Mouse (Mus musculus) embryonic facial prominence, embryonic 15.5 days (tissue): ENCODE measurements at regions not wholly inside any gene's neighbourhood (a gene's known extent, or its start where the extent isn't known, plus 50 kb on each side); places are given as distances from the start of the nearest gene placed in this dataset.

ENCODE experiments used
- ATAC-seq: fragments of 200-750 bp; cut with Nextera tagmentation; 2 replicates; pipeline ENCODE4 v1.8.0; 2017; ENCODE audit warnings: low read depth, moderate TSS enrichment; ENCODE audit not compliant: insufficient number of reproducible peaks, low FRiP score, low TSS enrichment
- H3K27ac ChIP-seq: fragments of 300-500 bp; sonication (generic); replicated peaks from 2 replicates; pipeline ENCODE4 v1.5.1; 2015; ENCODE audit warnings: mild to moderate bottlenecking, inconsistent platforms
- H3K27me3 ChIP-seq: fragments of 300-500 bp; sonication (generic); 2 replicates; pipeline ENCODE4 v1.6.1; 2015; ENCODE audit warnings: inconsistent platforms
- H3K36me3 ChIP-seq: fragments of 300-500 bp; sonication (generic); 2 replicates; pipeline ENCODE4 v1.6.1; 2015; ENCODE audit warnings: mild to moderate bottlenecking, inconsistent platforms
- H3K4me1 ChIP-seq: fragments of 300-500 bp; sonication (generic); 2 replicates; pipeline ENCODE4 v1.6.1; 2015; ENCODE audit warnings: inconsistent platforms
- H3K4me2 ChIP-seq: fragments of 300-500 bp; sonication (generic); replicated peaks from 2 replicates; pipeline ENCODE4 v1.6.1; 2015; ENCODE audit warnings: mild to moderate bottlenecking, inconsistent platforms
- H3K4me3 ChIP-seq: fragments of 300-500 bp; sonication (generic); replicated peaks from 2 replicates; pipeline ENCODE4 v1.5.1; 2015; ENCODE audit warnings: mild to moderate bottlenecking, inconsistent platforms
- H3K9ac ChIP-seq: fragments of 300-500 bp; sonication (generic); 2 replicates; pipeline ENCODE4 v1.6.1; 2015; ENCODE audit warnings: inconsistent platforms
- H3K9me3 ChIP-seq: fragments of 300-500 bp; sonication (generic); replicated peaks from 2 replicates; pipeline ENCODE4 v1.6.1; 2016; ENCODE audit warnings: inconsistent platforms
- WGBS: fragments of 180-500 bp; shearing (Covaris S2); methylation state at CpG from one replicate; pipeline ENCODE4 v1.1.7; 2015; 5-methylcytosine and 5-hydroxymethylcytosine counted together

GRCm38 (mm10) chr2:12761461-12761860, 162.4 kb upstream of the Pter start:
- no peaks in the 10 kb centered on the region for H3K4me1 ChIP-seq
- no peak for ATAC-seq
- no peak overlapping the region for H3K4me2 ChIP-seq
- no peak overlapping the region for H3K27ac ChIP-seq
- no peak overlapping the region for H3K4me3 ChIP-seq
- H3K9ac ChIP-seq: no peak overlapping the region
- WGBS: 76% methylated on average over 3 of the region's 3 CpGs
- H3K36me3 ChIP-seq: no peaks in the 10 kb centered on the region
- H3K27me3 ChIP-seq: no peaks in the 10 kb centered on the region
- H3K9me3 ChIP-seq: no peaks in the 10 kb centered on the region

- Histone ChIP-seq H3K27me3 (no peaks in the 10 kb centered on the region), H3K9ac (no peak overlapping the region), H3K9me3 (no peaks in the 10 kb centered on the region), H3K4me1 (no peaks in the 10 kb centered on the region), H3K36me3 (no peaks in the 10 kb centered on the region), H3K27ac (no peak overlapping the region), H3K4me3 (no peak overlapping the region), H3K4me2 (no peak overlapping the region)
- 79% methylated on average over 1 of the region's 1 CpGs for WGBS
- ATAC-seq: no peak
These were observed 159.3 kb upstream of the Pter start for GRCm38 (mm10) chr2:12764510-12764909.

DNA sequence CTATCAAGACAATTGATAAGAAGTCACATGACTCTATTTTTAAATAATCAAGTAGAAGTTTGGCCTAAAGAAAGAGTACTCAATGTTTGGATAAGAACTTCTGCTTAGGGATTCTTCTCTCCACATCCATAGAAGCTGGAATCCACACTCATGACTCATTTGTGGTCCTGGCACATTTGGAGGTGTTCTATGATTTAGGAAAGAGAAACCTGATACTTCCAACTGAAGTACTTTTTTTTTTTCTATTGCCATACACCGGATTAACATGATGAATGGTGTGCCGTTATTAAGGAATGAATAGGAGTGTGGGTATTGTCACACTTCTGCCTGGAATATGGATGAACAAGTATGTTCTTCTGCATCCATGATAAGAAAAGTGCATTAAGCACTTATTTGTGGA, 158.5 kb upstream of the Pter start:
- H3K4me3 ChIP-seq: no peak overlapping the region
- no peaks in the 10 kb centered on the region for H3K36me3 ChIP-seq
- H3K4me2 ChIP-seq: no peak overlapping the region
- no peak for ATAC-seq
- no peak overlapping the region for H3K27ac ChIP-seq
- H3K27me3 ChIP-seq: no peaks in the 10 kb centered on the region
- H3K9me3 ChIP-seq: no peaks in the 10 kb centered on the region
- H3K4me1 ChIP-seq: no peaks in the 10 kb centered on the region
- no peak overlapping the region for H3K9ac ChIP-seq
- 85% methylated on average over 2 of the region's 2 CpGs for WGBS

DNA sequence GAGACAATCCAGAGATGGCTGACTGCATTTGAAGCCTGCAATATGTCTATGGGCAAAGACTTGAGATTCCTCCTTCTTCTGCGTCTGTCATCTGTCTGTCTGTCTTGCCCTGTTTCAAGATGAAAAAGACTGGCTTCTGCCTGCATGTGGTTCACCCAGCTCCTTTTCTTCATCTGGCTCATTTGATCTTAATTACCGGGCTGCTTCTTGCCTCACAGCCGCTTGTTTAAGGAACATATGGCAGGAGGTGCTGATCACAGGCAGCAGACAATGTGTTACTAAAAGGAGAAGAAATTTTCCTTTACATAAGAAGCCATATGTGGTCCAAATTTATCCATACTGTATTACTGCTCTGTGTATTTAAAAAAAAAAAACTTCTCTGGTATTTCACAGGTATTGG, 147.0 kb upstream of the Pter start:
- no peak overlapping the region for H3K4me2 ChIP-seq
- 41% methylated on average over 3 of the region's 3 CpGs for WGBS
- no peaks in the 10 kb centered on the region for H3K27me3 ChIP-seq
- H3K4me1 ChIP-seq: no peaks in the 10 kb centered on the region
- no peak overlapping the region for H3K4me3 ChIP-seq
- no peaks in the 10 kb centered on the region for H3K36me3 ChIP-seq
- H3K9ac ChIP-seq: no peak overlapping the region
- ATAC-seq: no peak
- no peak overlapping the region for H3K27ac ChIP-seq
- H3K9me3 ChIP-seq: no peaks in the 10 kb centered on the region

DNA sequence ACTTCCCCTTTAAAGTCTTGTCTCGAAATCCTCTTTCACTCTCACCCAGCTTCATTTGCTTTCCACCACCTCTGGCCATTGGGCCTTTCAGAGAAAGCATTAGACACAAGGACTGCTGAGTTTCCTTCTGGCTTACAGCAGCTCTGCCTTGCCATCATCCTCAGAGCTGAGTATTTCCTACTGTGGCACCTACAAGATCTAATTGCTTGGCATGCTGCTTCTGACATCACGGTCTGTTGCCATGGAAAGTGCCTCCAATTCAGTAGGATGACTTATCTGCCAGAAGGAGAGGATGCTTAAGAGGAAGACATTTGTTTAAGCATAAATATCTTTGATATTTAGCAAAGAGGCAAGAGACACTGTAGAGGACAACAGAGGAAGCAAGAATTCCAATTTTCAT, 146.1 kb upstream of the Pter start:
- Histone ChIP-seq H3K4me3 (no peak overlapping the region), H3K4me2 (no peak overlapping the region), H3K4me1 (no peaks in the 10 kb centered on the region), H3K9me3 (no peaks in the 10 kb centered on the region), H3K27ac (no peak overlapping the region), H3K27me3 (no peaks in the 10 kb centered on the region), H3K36me3 (no peaks in the 10 kb centered on the region), H3K9ac (no peak overlapping the region)
- no peak for ATAC-seq
- WGBS: 51% methylated on average over 2 of the region's 2 CpGs

DNA sequence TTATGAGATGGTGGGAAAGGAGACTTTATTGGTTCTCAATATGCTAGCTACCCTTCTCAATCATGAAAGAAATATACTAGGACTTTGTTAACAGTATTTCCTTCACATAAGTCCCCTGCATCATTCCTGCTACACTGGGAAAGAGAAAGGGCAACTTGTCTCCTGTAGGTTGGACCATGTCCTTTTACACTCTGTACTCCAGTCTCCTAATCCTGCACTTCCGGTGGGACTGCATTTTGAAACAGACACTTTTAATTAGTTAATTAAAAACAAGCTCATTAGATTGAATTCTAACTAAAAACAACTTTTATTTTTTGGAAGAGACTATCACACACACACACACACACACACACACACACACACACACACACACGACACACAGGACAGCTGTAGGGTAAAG, 131.2 kb upstream of the Pter start:
- WGBS: 41% methylated on average over 2 of the region's 2 CpGs
- Histone ChIP-seq H3K4me1 (no peaks in the 10 kb centered on the region), H3K27ac (no peak overlapping the region), H3K36me3 (no peaks in the 10 kb centered on the region), H3K27me3 (no peaks in the 10 kb centered on the region), H3K4me3 (no peak overlapping the region), H3K9me3 (no peaks in the 10 kb centered on the region), H3K9ac (no peak overlapping the region), H3K4me2 (no peak overlapping the region)
- ATAC-seq: no peak

GRCm38 (mm10) chr2:12797615-12798169, 126.1 kb upstream of the Pter start:
- Histone ChIP-seq H3K36me3 (no peaks in the 10 kb centered on the region), H3K27ac (no peak overlapping the region), H3K27me3 (0 out of 2 replicates have a peak, but pooled peaks cover 4% of the 10 kb centered on the region), H3K4me2 (no peak overlapping the region), H3K4me3 (no peak overlapping the region), H3K9me3 (no peaks in the 10 kb centered on the region), H3K9ac (no peak overlapping the region), H3K4me1 (no peaks in the 10 kb centered on the region)
- no peak for ATAC-seq
- 68% methylated on average over 1 of the region's 1 CpGs for WGBS

- ATAC-seq: no peak
- no peak overlapping the region for H3K27ac ChIP-seq
- H3K4me1 ChIP-seq: no peaks in the 10 kb centered on the region
- H3K4me3 ChIP-seq: no peak overlapping the region
- no peak overlapping the region for H3K9ac ChIP-seq
- no peaks in the 10 kb centered on the region for H3K36me3 ChIP-seq
- H3K27me3 ChIP-seq: 0 out of 2 replicates have a peak, but pooled peaks cover 4% of the 10 kb centered on the region
- WGBS: 88% methylated on average over 4 of the region's 4 CpGs
- no peaks in the 10 kb centered on the region for H3K9me3 ChIP-seq
- no peak overlapping the region for H3K4me2 ChIP-seq
These were observed 124.5 kb upstream of the Pter start for GRCm38 (mm10) chr2:12799153-12799925.

GRCm38 (mm10) chr2:12802667-12803066, 121.2 kb upstream of the Pter start:
- H3K4me1 ChIP-seq: no peaks in the 10 kb centered on the region
- 42% methylated on average over 1 of the region's 1 CpGs for whole genome bisulfite sequencing

DNA sequence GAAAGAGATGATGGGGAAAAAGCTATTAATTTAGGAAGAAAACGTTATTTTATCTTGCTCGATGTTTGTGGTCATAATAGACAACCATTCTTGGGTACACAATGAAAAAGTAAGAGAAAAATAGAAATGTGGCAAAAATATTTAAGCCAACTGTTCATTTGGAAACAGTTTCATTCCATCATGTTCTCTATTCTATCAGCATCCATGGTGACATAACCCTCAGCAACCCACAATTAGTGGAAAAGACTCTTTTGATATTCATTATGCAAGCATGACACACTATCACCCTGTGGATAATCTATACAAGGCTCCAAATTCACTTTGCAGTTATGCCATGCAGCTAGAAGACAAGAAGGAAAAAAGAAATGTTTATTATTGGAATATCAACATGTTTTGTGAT, 118.7 kb upstream of the Pter start:
- H3K27me3 ChIP-seq: no peaks in the 10 kb centered on the region
- ATAC-seq: no peak
- H3K4me1 ChIP-seq: no peaks in the 10 kb centered on the region
- 81% methylated on average over 2 of the region's 2 CpGs for WGBS
- no peak overlapping the region for H3K9ac ChIP-seq
- no peaks in the 10 kb centered on the region for H3K36me3 ChIP-seq
- H3K9me3 ChIP-seq: no peaks in the 10 kb centered on the region
- no peak overlapping the region for H3K4me3 ChIP-seq
- H3K27ac ChIP-seq: no peak overlapping the region
- H3K4me2 ChIP-seq: no peak overlapping the region

More at GRCm38 (mm10) chr2:12802667-12803066, 121.2 kb upstream of the Pter start:
- Histone ChIP-seq H3K4me3 (no peak overlapping the region), H3K36me3 (no peaks in the 10 kb centered on the region), H3K27me3 (0 out of 2 replicates have a peak, but pooled peaks cover 4% of the 10 kb centered on the region), H3K4me2 (no peak overlapping the region), H3K9ac (no peak overlapping the region), H3K9me3 (no peaks in the 10 kb centered on the region), H3K27ac (no peak overlapping the region)
- no peak for ATAC-seq

DNA sequence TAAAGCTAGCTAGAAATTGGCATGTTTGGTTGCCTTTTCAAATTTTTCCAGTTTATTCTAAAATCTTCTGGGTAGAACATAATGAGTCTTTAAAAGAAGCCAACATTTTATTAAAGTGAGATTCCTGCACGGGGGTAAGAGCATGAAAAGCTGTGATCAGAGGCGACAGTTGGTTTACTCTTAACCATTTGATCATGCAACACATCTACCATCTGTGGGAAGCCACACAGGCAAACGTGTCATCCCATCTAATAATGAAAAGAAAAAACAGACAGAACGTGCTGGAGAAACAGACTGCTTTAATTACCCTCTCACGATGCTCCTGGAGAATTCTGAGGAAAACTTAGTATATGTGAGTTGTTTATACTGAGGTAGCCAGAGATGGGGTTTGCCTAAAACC, 115.4 kb upstream of the Pter start:
- no peak overlapping the region for H3K27ac ChIP-seq
- no peaks in the 10 kb centered on the region for H3K27me3 ChIP-seq
- H3K4me1 ChIP-seq: no peaks in the 10 kb centered on the region
- no peak overlapping the region for H3K9ac ChIP-seq
- H3K36me3 ChIP-seq: no peaks in the 10 kb centered on the region
- H3K4me3 ChIP-seq: no peak overlapping the region
- no peaks in the 10 kb centered on the region for H3K9me3 ChIP-seq
- no peak overlapping the region for H3K4me2 ChIP-seq
- ATAC-seq: no peak
- 53% methylated on average over 5 of the region's 5 CpGs for WGBS

GRCm38 (mm10) chr2:12815339-12815738, 108.5 kb upstream of the Pter start:
- Histone ChIP-seq H3K9ac (no peak overlapping the region), H3K4me2 (no peak overlapping the region), H3K4me3 (no peak overlapping the region), H3K36me3 (no peaks in the 10 kb centered on the region), H3K27me3 (no peaks in the 10 kb centered on the region), H3K27ac (no peak overlapping the region), H3K9me3 (no peaks in the 10 kb centered on the region), H3K4me1 (no peaks in the 10 kb centered on the region)
- no peak for ATAC-seq
- WGBS: 71% methylated on average over 5 of the region's 5 CpGs
